Mouse (Mus musculus) neural tube, embryonic 10.5 days (tissue): Measurements from ENCODE around the gene Rab11fip5.

Source experiments
- DNase-seq: peaks from one replicate; pipeline ENCODE4 v3.0.0-alpha.2; 2017; ENCODE audit warnings: low spot score; ENCODE audit errors: extremely low spot score

Gene Rab11fip5

GRCm38 (mm10) chr6:85373066-85373860 is 1.2 kb downstream of the Rab11fip5 start:
- no peak for DNase-seq

- DNase-seq, result no peak
Measured at GRCm38 (mm10) chr6:85372496-85372895, 1.9 kb downstream of the Rab11fip5 start.

- DNase-seq, result no peak
Measured at GRCm38 (mm10) chr6:85371859-85372405, 2.5 kb downstream of the Rab11fip5 start.

GRCm38 (mm10) chr6:85370666-85371430 is 3.6 kb downstream of the Rab11fip5 start:
- DNase-seq, result no peak

GRCm38 (mm10) chr6:85370041-85370440 is 4.4 kb downstream of the Rab11fip5 start:
- DNase-seq, result no peak

- DNase-seq, result no peak
Measured at GRCm38 (mm10) chr6:85369181-85369860, 5.1 kb downstream of the Rab11fip5 start.

- DNase-seq, result no peak
Measured at GRCm38 (mm10) chr6:85368722-85369121, 5.7 kb downstream of the Rab11fip5 start.

- no peak for DNase-seq
Measured at GRCm38 (mm10) chr6:85368166-85368565, 6.3 kb downstream of the Rab11fip5 start.

- no peak for DNase-seq
Measured at GRCm38 (mm10) chr6:85366387-85366786, 8.0 kb downstream of the Rab11fip5 start.

- no peak for DNase-seq
Measured at GRCm38 (mm10) chr6:85364439-85364838, 10.0 kb downstream of the Rab11fip5 start.

- DNase-seq, result no peak
Measured at GRCm38 (mm10) chr6:85363906-85364260, 10.6 kb downstream of the Rab11fip5 start.

GRCm38 (mm10) chr6:85363231-85363905 is 11.1 kb downstream of the Rab11fip5 start:
- no peak for DNase-seq

- no peak for DNase-seq
Measured at GRCm38 (mm10) chr6:85362610-85363009, 11.8 kb downstream of the Rab11fip5 start.

- no peak for DNase-seq
Measured at GRCm38 (mm10) chr6:85360311-85360710, 14.1 kb downstream of the Rab11fip5 start.

- DNase-seq, result no peak
Measured at GRCm38 (mm10) chr6:85358877-85359276, 15.6 kb downstream of the Rab11fip5 start.

GRCm38 (mm10) chr6:85356682-85357465 is 17.6 kb downstream of the Rab11fip5 start:
- no peak for DNase-seq

GRCm38 (mm10) chr6:85355753-85356152 is 18.7 kb downstream of the Rab11fip5 start:
- no peak for DNase-seq

- DNase-seq, result no peak
Measured at GRCm38 (mm10) chr6:85354709-85355108, 19.7 kb downstream of the Rab11fip5 start.

- no peak for DNase-seq
Measured at GRCm38 (mm10) chr6:85353706-85354105, 20.7 kb downstream of the Rab11fip5 start.

- DNase-seq, result no peak
Measured at GRCm38 (mm10) chr6:85350157-85350556, 24.3 kb downstream of the Rab11fip5 start.
